Mouse (Mus musculus) liver, embryonic 14.5 days (tissue): ENCODE results near the gene Map1lc3b. TPM values are rescaled to one million over a fixed set of nuclear protein-coding genes. Genes with fewer than 3 reads are reported as not detected.

ENCODE experiments used
- ATAC-seq: fragments of 200-750 bp; cut with Nextera tagmentation; 2 replicates; pipeline ENCODE4 v1.8.0; 2017; ENCODE audit warnings: moderate number of reproducible peaks, mild to moderate bottlenecking, moderate library complexity; ENCODE audit not compliant: insufficient read depth
- DNase-seq, 3 experiments: peaks; one replicate each; pipeline ENCODE4 v3.0.0-alpha.2; 2012 to 2013; ENCODE audit warnings: low read depth in 3 of 3, low spot score in 3 of 3
- H3K27ac ChIP-seq: fragments of 300-500 bp; sonication (generic); 2 replicates; pipeline ENCODE4 v1.5.1; 2014; ENCODE audit warnings: moderate library complexity, mild to moderate bottlenecking, control low read depth, inconsistent platforms
- H3K27me3 ChIP-seq: fragments of 300-500 bp; sonication (generic); 2 replicates; pipeline ENCODE4 v1.6.1; 2014; ENCODE audit warnings: mild to moderate bottlenecking, low read length, moderate library complexity; ENCODE audit not compliant: control insufficient read depth, insufficient read depth
- H3K36me3 ChIP-seq: fragments of 300-500 bp; sonication (generic); replicated peaks from 2 replicates; pipeline ENCODE4 v1.6.1; 2014; ENCODE audit warnings: low read depth; ENCODE audit not compliant: control insufficient read depth, insufficient read depth
- H3K4me1 ChIP-seq, 2 experiments: fragments of 200-500 bp in 1 of 2; fragments of 300-500 bp in 1 of 2; sonication (generic) in 1 of 2; replicated peaks; 2 replicates each; pipeline ENCODE4 v1.6.1; 2012 to 2014; ENCODE audit warnings: antibody characterized with exemption in 1 of 2, inconsistent platforms in 1 of 2, low read length in 1 of 2; ENCODE audit not compliant: control insufficient read depth in 2 of 2, insufficient read depth in 2 of 2
- H3K4me2 ChIP-seq: fragments of 300-500 bp; sonication (generic); 2 replicates; pipeline ENCODE4 v1.6.1; 2014; ENCODE audit warnings: low read depth, mild to moderate bottlenecking, control low read depth, moderate library complexity
- H3K4me3 ChIP-seq, 2 experiments: fragments of 200-500 bp in 1 of 2; fragments of 300-500 bp in 1 of 2; sonication (generic) in 1 of 2; 2 replicates each; pipeline ENCODE4 v1.5.1; 2012 to 2014; ENCODE audit warnings: low read depth in 2 of 2, low read length in 2 of 2, mild to moderate bottlenecking in 2 of 2, control low read depth in 1 of 2, inconsistent platforms in 1 of 2, moderate library complexity in 1 of 2; ENCODE audit not compliant: insufficient read depth in 1 of 2
- H3K9ac ChIP-seq: fragments of 300-500 bp; sonication (generic); replicated peaks from 2 replicates; pipeline ENCODE4 v1.6.1; 2014; ENCODE audit warnings: mild to moderate bottlenecking, control low read depth, moderate library complexity
- H3K9me3 ChIP-seq: fragments of 300-500 bp; sonication (generic); 2 replicates; pipeline ENCODE4 v1.6.1; 2016; ENCODE audit warnings: low read length, mixed read lengths; ENCODE audit not compliant: control insufficient read depth
- CTCF ChIP-seq: IDR thresholded peaks from 2 replicates; pipeline ENCODE4 v1.5.1; 2016; ENCODE audit warnings: antibody characterized with exemption, low read depth, control low read depth
- EP300 ChIP-seq: IDR thresholded peaks from 2 replicates; pipeline ENCODE4 v1.6.1; 2016; ENCODE audit warnings: antibody characterized with exemption, low read depth
- WGBS: fragments of 180-500 bp; shearing (Covaris S2); extraction: QIAGEN DNeasy Blood & Tissue Kit; methylation state at CpG from one replicate; pipeline ENCODE4 v1.1.7; 2014; ENCODE audit not compliant: insufficient replicate concordance; 5-methylcytosine and 5-hydroxymethylcytosine counted together
- polyA plus RNA-seq, 2 experiments: library from polyadenylated mRNA; depleted of rRNA in 1 of 2; stranded (reverse) in 1 of 2; unstranded in 1 of 2; fragments of >200 nt; fragmentation: Nextera tagmentation in 1 of 2; extraction: Ambion mirVana in 1 of 2; gene quantifications; 2 replicates each; pipeline versions ENCODE4 v1.2.1 to v1.2.3; 2012 to 2014

Gene Map1lc3b
- polyA plus RNA-seq, 2 experiments: 20.9 to 147 TPM

- WGBS: 82% methylated on average over 7 of the region's 7 CpGs
- Histone ChIP-seq H3K27ac (no peak overlapping the region), H3K4me1 (no peaks in the 10 kb centered on the region), H3K4me2 (no peak overlapping the region), H3K27me3 (no peaks in the 10 kb centered on the region), H3K36me3 (peaks cover 42% of the 10 kb centered on the region), H3K9me3 (no peaks in the 10 kb centered on the region), H3K4me3 (no peak overlapping the region), H3K9ac (no peak overlapping the region)
- TF ChIP-seq CTCF: no peak
- no peak for TF ChIP-seq EP300
- DNase-seq (no peak), ATAC-seq (no peak)
These were observed 8.0 kb downstream of the Map1lc3b start for GRCm38 (mm10) chr8:121598190-121598589.

GRCm38 (mm10) chr8:121598892-121599291, 8.7 kb downstream of the Map1lc3b start:
- 28% methylated on average over 7 of the region's 7 CpGs for WGBS
- 0 out of 2 replicates have a peak, but pooled peaks have one; percentile 50 for ATAC-seq

GRCm38 (mm10) chr8:121599842-121600241, 9.7 kb downstream of the Map1lc3b start:
- Histone ChIP-seq H3K4me1 (no peaks in the 10 kb centered on the region), H3K36me3 (peaks cover 27% of the 10 kb centered on the region)
- 78% methylated on average over 14 of the region's 14 CpGs for WGBS

More at GRCm38 (mm10) chr8:121598892-121599291, 8.7 kb downstream of the Map1lc3b start:
- H3K4me2 ChIP-seq: no peak overlapping the region
- H3K4me1 ChIP-seq: no peaks in the 10 kb centered on the region
- H3K9ac ChIP-seq: no peak overlapping the region
- no peak overlapping the region for H3K27ac ChIP-seq
- H3K36me3 ChIP-seq: peaks cover 36% of the 10 kb centered on the region
- no peaks in the 10 kb centered on the region for H3K9me3 ChIP-seq
- H3K27me3 ChIP-seq: no peaks in the 10 kb centered on the region
- TF ChIP-seq CTCF (peak; percentile 96), EP300 (no peak)
- no peak overlapping the region for H3K4me3 ChIP-seq
- no peak for DNase-seq

GRCm38 (mm10) chr8:121602411-121602810, 12.2 kb downstream of the Map1lc3b start:
- H3K4me3 ChIP-seq: no peak overlapping the region
- WGBS: 84% methylated on average over 12 of the region's 12 CpGs
- TF ChIP-seq EP300: no peak
- TF ChIP-seq CTCF: no peak
- H3K4me1 ChIP-seq: no peaks in the 10 kb centered on the region
- no peak overlapping the region for H3K9ac ChIP-seq
- no peaks in the 10 kb centered on the region for H3K27me3 ChIP-seq
- no peak overlapping the region for H3K27ac ChIP-seq
- no peaks in the 10 kb centered on the region for H3K9me3 ChIP-seq
- no peak overlapping the region for H3K4me2 ChIP-seq
- ATAC-seq (no peak), DNase-seq (no peak)
- H3K36me3 ChIP-seq: peaks cover 8% of the 10 kb centered on the region

More at GRCm38 (mm10) chr8:121599842-121600241, 9.7 kb downstream of the Map1lc3b start:
- Histone ChIP-seq H3K27ac (no peak overlapping the region), H3K9me3 (no peaks in the 10 kb centered on the region), H3K4me3 (no peak overlapping the region), H3K4me2 (no peak overlapping the region), H3K9ac (no peak overlapping the region), H3K27me3 (no peaks in the 10 kb centered on the region)
- no peak for ATAC-seq
- no peak for DNase-seq
- no peak for TF ChIP-seq EP300
- no peak for TF ChIP-seq CTCF

GRCm38 (mm10) chr8:121602860-121603259, 12.7 kb downstream of the Map1lc3b start:
- ATAC-seq: no peak
- WGBS: 18% methylated on average over 3 of the region's 3 CpGs
- H3K36me3 ChIP-seq: peaks cover 4% of the 10 kb centered on the region
- H3K4me1 ChIP-seq: no peaks in the 10 kb centered on the region
- no peak overlapping the region for H3K4me3 ChIP-seq
- no peak overlapping the region for H3K9ac ChIP-seq
- no peak for DNase-seq
- H3K9me3 ChIP-seq: no peaks in the 10 kb centered on the region
- H3K27me3 ChIP-seq: no peaks in the 10 kb centered on the region
- TF ChIP-seq CTCF (peak; percentile 85), EP300 (no peak)
- no peak overlapping the region for H3K27ac ChIP-seq
- H3K4me2 ChIP-seq: no peak overlapping the region
